Mouse (Mus musculus) thymus, postnatal 36 days (tissue): ENCODE data around the gene Cubn.
A peak's percentile ranks its signal among the peaks of the same experiment; 100 is the strongest.

ENCODE experiments used
- DNase-seq, 2 experiments: peaks; one replicate each; pipeline ENCODE4 v3.0.0; 2022; ENCODE audit warnings: mixed read lengths in 2 of 2

Gene Cubn

GRCm38 (mm10) chr2:13491734-13492133 lies at the start of gene Cubn:
Gene Cubn (minus strand): TSS chr2:13491813.
- DNase-seq: no peak

- DNase-seq: no peak
Measured at GRCm38 (mm10) chr2:13539860-13540259, 48.2 kb upstream of the Cubn start.

- no peak for DNase-seq
Measured at GRCm38 (mm10) chr2:13538704-13539377, 47.2 kb upstream of the Cubn start.

- DNase-seq: no peak
Measured at GRCm38 (mm10) chr2:13538258-13538657, 46.6 kb upstream of the Cubn start.

- peak; percentile 58 to 59 for DNase-seq
Measured at GRCm38 (mm10) chr2:13537733-13538132, 46.1 kb upstream of the Cubn start.

- no peak for DNase-seq
Measured at GRCm38 (mm10) chr2:13536747-13537146, 45.1 kb upstream of the Cubn start.

GRCm38 (mm10) chr2:13530639-13531038 lies 39.0 kb upstream of the Cubn start:
- DNase-seq: no peak

GRCm38 (mm10) chr2:13529253-13529933 lies 37.8 kb upstream of the Cubn start:
- no peak for DNase-seq

- DNase-seq: no peak
Measured at GRCm38 (mm10) chr2:13527531-13527930, 35.9 kb upstream of the Cubn start.

GRCm38 (mm10) chr2:13527125-13527524 lies 35.5 kb upstream of the Cubn start:
- no peak for DNase-seq

GRCm38 (mm10) chr2:13526205-13526604 lies 34.6 kb upstream of the Cubn start:
- DNase-seq: no peak

- DNase-seq: no peak
Measured at GRCm38 (mm10) chr2:13523540-13524456, 32.2 kb upstream of the Cubn start.

GRCm38 (mm10) chr2:13522106-13522505 lies 30.5 kb upstream of the Cubn start:
- DNase-seq: no peak

GRCm38 (mm10) chr2:13514949-13515348 lies 23.3 kb upstream of the Cubn start:
- no peak for DNase-seq

- DNase-seq: no peak
Measured at GRCm38 (mm10) chr2:13502717-13503116, 11.1 kb upstream of the Cubn start.

- DNase-seq: no peak
Measured at GRCm38 (mm10) chr2:13501553-13501952, 9.9 kb upstream of the Cubn start.

GRCm38 (mm10) chr2:13500298-13500999 lies 8.8 kb upstream of the Cubn start:
- no peak for DNase-seq

GRCm38 (mm10) chr2:13499196-13499595 lies 7.6 kb upstream of the Cubn start:
- DNase-seq: no peak

GRCm38 (mm10) chr2:13496087-13496486 lies 4.5 kb upstream of the Cubn start:
- DNase-seq: no peak

GRCm38 (mm10) chr2:13492927-13493326 lies 1.3 kb upstream of the Cubn start:
- no peak for DNase-seq

- no peak for DNase-seq
Measured at GRCm38 (mm10) chr2:13490480-13490879, 1.1 kb downstream of the Cubn start.

- no peak for DNase-seq
Measured at GRCm38 (mm10) chr2:13486470-13486869, 5.1 kb downstream of the Cubn start.

GRCm38 (mm10) chr2:13484566-13484965 lies 7.0 kb downstream of the Cubn start:
- no peak for DNase-seq
